Mouse (Mus musculus) intestine, embryonic 15.5 days (tissue): ENCODE data around the gene Slc6a17. TPM values are rescaled to one million over a fixed set of nuclear protein-coding genes. Genes with fewer than 3 reads are reported as not detected.

Experiments used
- ATAC-seq: fragments of 200-750 bp; cut with Nextera tagmentation; 2 replicates; pipeline ENCODE4 v1.8.0; 2017; ENCODE audit warnings: moderate TSS enrichment, moderate library complexity
- H3K27ac ChIP-seq: fragments of 300-500 bp; sonication (generic); 2 replicates; pipeline ENCODE4 v1.5.1; 2015; ENCODE audit warnings: mild to moderate bottlenecking, inconsistent platforms
- H3K27me3 ChIP-seq: fragments of 300-500 bp; sonication (generic); replicated peaks from 2 replicates; pipeline ENCODE4 v1.6.1; 2015; ENCODE audit warnings: inconsistent platforms
- H3K36me3 ChIP-seq: fragments of 300-500 bp; sonication (generic); 2 replicates; pipeline ENCODE4 v1.6.1; 2015; ENCODE audit warnings: inconsistent platforms
- H3K4me1 ChIP-seq: fragments of 300-500 bp; sonication (generic); replicated peaks from 2 replicates; pipeline ENCODE4 v1.6.1; 2015; ENCODE audit warnings: inconsistent platforms
- H3K4me2 ChIP-seq: fragments of 300-500 bp; sonication (generic); replicated peaks from 2 replicates; pipeline ENCODE4 v1.6.1; 2015; ENCODE audit warnings: mild to moderate bottlenecking, inconsistent platforms
- H3K4me3 ChIP-seq: fragments of 300-500 bp; sonication (generic); replicated peaks from 2 replicates; pipeline ENCODE4 v1.5.1; 2015; ENCODE audit warnings: inconsistent platforms
- H3K9ac ChIP-seq: fragments of 300-500 bp; sonication (generic); 2 replicates; pipeline ENCODE4 v1.6.1; 2015; ENCODE audit warnings: inconsistent platforms
- H3K9me3 ChIP-seq: fragments of 300-500 bp; sonication (generic); 2 replicates; pipeline ENCODE4 v1.6.1; 2016; ENCODE audit warnings: inconsistent platforms
- WGBS: fragments of 180-500 bp; shearing (Covaris S2); methylation state at CpG from one replicate; pipeline ENCODE4 v1.1.7; 2015; 5-methylcytosine and 5-hydroxymethylcytosine counted together
- polyA plus RNA-seq: library from polyadenylated mRNA; unstranded; fragments of >200 nt; fragmentation: Nextera tagmentation; extraction: Ambion mirVana; gene quantifications from 2 replicates; pipeline ENCODE4 v1.2.1, GENCODE M21; 2015

The Slc6a17 gene
- polyA plus RNA-seq, 1 experiment from 2014 or later = 1.0 TPM

DNA sequence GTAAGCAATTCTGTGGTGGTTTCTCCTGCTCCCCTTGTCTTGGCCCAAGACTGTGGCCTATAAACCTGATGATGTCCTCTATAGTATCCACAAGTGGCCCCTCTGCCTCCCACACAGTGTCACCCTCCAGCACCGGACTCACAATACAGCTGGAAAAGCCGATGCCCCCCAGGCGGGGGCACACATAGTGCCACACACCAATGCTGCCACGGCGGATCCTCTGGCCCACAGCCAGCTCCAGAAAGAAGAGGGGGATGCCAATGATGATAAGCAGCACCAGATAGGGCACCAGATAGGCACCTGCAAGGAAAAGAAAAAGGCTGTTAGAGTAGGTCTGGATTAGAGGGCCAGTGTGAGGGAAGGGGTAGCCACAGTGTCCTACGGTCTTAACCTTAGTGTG lies 22.3 kb downstream of the Slc6a17 start:
- no peak for ATAC-seq
- no peak overlapping the region for H3K4me2 ChIP-seq
- WGBS = 87% methylated on average over 6 of the region's 6 CpGs
- H3K27me3 ChIP-seq = no peaks in the 10 kb centered on the region
- H3K27ac ChIP-seq = no peak overlapping the region
- no peaks in the 10 kb centered on the region for H3K36me3 ChIP-seq
- H3K4me3 ChIP-seq = no peak overlapping the region
- no peak overlapping the region for H3K9ac ChIP-seq
- peaks cover 12% of the 10 kb centered on the region; the same call in 1 of the 2 replicates for H3K4me1 ChIP-seq
- H3K9me3 ChIP-seq = no peaks in the 10 kb centered on the region; the same call in 1 of the 2 replicates

DNA sequence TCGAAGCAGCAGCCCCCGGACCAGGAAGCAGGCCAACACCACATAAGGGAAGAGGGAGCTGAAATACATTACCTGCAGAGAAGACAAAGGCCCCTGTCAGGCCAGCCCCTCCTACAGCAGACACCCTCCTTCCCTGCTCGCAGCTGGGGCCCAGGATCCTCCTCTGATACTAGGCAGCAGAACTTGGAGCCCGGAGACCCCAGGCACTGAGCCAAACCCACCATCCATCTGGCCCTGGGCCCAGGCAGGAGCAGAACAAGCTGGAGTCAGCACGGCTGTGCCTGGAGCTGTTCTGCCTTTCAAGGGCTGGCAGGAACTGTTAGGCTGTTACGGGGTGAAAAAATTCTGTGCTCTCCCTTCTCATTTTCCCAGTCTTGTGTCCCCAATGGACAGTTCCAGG lies 26.4 kb downstream of the Slc6a17 start:
- Histone ChIP-seq H3K9ac (no peak overlapping the region), H3K4me2 (no peak overlapping the region), H3K4me1 (peaks cover 12% of the 10 kb centered on the region; the same call in 1 of the 2 replicates), H3K9me3 (no peaks in the 10 kb centered on the region), H3K36me3 (no peaks in the 10 kb centered on the region), H3K27me3 (no peaks in the 10 kb centered on the region), H3K27ac (peak overlapping the region; percentile 28; the same call in 1 of the 2 replicates), H3K4me3 (no peak overlapping the region)
- ATAC-seq = peak; percentile 81
- WGBS = 30% methylated on average over 6 of the region's 6 CpGs

DNA sequence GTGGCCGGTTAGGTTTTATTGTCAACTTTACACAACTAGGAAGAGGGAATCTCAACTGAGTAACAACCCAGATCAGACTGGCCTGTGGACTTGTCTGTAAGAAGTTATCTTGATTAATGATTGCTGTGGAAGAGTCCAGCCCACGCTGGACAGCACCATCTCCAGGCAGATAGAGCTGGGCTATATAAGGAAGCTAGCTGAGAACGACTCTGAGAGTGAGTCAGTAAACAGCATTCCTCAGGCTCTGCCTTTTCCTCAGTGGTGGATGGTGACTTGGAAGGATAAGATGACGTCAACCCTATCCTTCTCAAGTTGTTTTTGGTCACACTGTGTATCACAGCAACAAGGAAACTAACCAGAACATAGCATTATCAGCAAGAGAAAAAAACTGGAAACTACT lies 29.2 kb downstream of the Slc6a17 start:
- no peak overlapping the region for H3K27ac ChIP-seq
- no peak overlapping the region for H3K9ac ChIP-seq
- H3K4me2 ChIP-seq = no peak overlapping the region
- H3K36me3 ChIP-seq = no peaks in the 10 kb centered on the region
- H3K4me3 ChIP-seq = no peak overlapping the region
- no peaks in the 10 kb centered on the region for H3K9me3 ChIP-seq
- WGBS = 29% methylated on average over 4 of the region's 4 CpGs
- no peak for ATAC-seq
- H3K4me1 ChIP-seq = peaks cover 12% of the 10 kb centered on the region; the same call in 1 of the 2 replicates
- 0 out of 2 replicates have a peak, but pooled peaks cover 4% of the 10 kb centered on the region for H3K27me3 ChIP-seq

DNA sequence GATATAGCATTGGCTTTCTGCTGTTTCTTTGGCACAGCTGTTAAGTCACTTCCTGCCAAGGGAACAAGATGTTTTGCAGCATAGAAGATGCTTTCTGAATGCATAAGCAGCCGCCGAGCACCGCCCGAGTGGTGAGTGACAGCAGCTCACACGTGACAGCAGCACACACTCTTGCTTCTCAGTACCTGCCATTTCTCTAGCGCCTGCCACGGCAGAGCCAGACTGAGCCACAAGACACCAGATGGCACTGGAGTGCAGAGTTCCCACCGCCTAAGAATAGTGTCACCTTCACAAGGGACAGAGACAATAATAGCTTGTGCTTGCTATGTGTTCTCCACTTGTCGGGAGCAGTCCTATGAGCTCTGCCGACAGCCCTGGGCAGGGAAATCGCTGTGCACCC lies 34.5 kb downstream of the Slc6a17 start:
- H3K27ac ChIP-seq = no peak overlapping the region
- no peaks in the 10 kb centered on the region for H3K36me3 ChIP-seq
- no peak for ATAC-seq
- no peak overlapping the region for H3K4me2 ChIP-seq
- 55% methylated on average over 11 of the region's 11 CpGs for WGBS
- H3K4me1 ChIP-seq = no peaks in the 10 kb centered on the region
- no peaks in the 10 kb centered on the region for H3K9me3 ChIP-seq
- no peak overlapping the region for H3K4me3 ChIP-seq
- H3K9ac ChIP-seq = no peak overlapping the region
- 0 out of 2 replicates have a peak, but pooled peaks cover 4% of the 10 kb centered on the region for H3K27me3 ChIP-seq

DNA sequence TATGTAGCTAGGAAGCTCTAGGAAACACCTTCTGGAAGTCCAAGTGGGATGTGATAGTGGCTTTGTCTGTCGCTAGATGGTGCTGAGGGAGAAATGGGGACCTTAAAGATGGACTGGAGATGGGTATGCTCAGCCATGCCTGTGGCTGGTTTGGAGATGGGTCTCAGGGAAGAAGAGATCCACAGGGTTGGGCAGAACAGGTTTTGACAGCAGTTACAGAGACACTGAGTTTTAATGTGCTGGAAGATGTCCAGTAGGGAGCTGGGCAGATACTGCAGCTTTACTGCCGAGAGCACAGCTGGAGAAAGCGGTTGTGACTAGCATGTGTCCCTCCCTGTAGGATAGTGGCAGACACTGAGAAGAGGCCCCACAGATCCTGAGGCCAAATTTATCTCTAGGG lies 37.2 kb downstream of the Slc6a17 start:
- H3K9ac ChIP-seq = no peak overlapping the region
- no peak for ATAC-seq
- no peaks in the 10 kb centered on the region for H3K4me1 ChIP-seq
- no peaks in the 10 kb centered on the region for H3K36me3 ChIP-seq
- H3K27me3 ChIP-seq = 0 out of 2 replicates have a peak, but pooled peaks cover 4% of the 10 kb centered on the region
- H3K4me2 ChIP-seq = no peak overlapping the region
- no peak overlapping the region for H3K4me3 ChIP-seq
- H3K9me3 ChIP-seq = no peaks in the 10 kb centered on the region
- WGBS = 43% methylated on average over 3 of the region's 3 CpGs
- H3K27ac ChIP-seq = no peak overlapping the region

DNA sequence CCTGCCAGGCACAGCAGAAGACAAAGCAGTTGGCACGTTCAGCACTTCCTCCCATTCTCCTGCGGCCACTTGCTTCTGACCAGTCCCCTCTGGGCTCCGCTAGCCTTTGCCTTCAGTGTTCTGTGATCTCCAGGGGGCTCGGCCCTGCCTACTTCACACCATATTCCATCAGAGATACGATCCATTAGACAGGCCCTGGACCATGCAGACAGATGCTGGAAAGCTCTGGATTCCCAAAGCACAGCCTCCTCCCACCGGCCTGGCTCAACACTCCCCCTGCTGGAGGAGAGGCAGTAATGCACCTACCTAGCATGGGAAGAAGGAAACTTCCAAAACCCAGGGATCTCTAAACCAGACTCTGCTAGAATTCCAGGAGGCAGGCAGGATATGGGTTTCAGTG lies 45.6 kb downstream of the Slc6a17 start:
- Histone ChIP-seq H3K4me3 (no peak overlapping the region), H3K36me3 (no peaks in the 10 kb centered on the region), H3K4me1 (no peaks in the 10 kb centered on the region), H3K4me2 (no peak overlapping the region), H3K9ac (no peak overlapping the region), H3K27ac (no peak overlapping the region), H3K27me3 (no peaks in the 10 kb centered on the region; the same call in 1 of the 2 replicates), H3K9me3 (no peaks in the 10 kb centered on the region)
- ATAC-seq = peak; percentile 43; the same call in 1 of the 2 replicates
- WGBS = 30% methylated on average over 6 of the region's 6 CpGs

DNA sequence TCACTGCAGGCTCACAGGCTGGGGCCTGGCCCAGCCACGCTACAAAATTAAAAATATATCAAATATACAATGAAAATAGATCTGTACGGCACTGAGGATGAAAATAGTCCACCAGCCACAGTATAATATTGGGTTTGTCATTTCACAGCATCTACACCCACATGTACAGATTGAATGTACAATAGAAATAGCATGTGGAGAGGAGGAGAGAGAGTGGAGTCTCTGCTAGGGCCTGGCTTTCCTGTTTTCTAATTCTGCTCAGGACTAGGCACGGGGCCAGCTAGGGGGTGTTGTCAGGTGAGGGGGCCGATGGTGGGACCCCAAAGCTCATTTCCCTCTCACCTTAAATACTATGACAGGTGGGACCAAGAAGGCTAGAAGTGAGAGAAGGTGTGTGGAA lies 48.8 kb downstream of the Slc6a17 start:
- peaks cover 13% of the 10 kb centered on the region for H3K27me3 ChIP-seq
- no peak overlapping the region for H3K4me2 ChIP-seq
- H3K4me3 ChIP-seq = no peak overlapping the region
- no peaks in the 10 kb centered on the region for H3K36me3 ChIP-seq
- no peaks in the 10 kb centered on the region for H3K4me1 ChIP-seq
- WGBS = 70% methylated on average over 4 of the region's 4 CpGs
- no peaks in the 10 kb centered on the region for H3K9me3 ChIP-seq
- no peak for ATAC-seq
- H3K9ac ChIP-seq = no peak overlapping the region
- no peak overlapping the region for H3K27ac ChIP-seq

DNA sequence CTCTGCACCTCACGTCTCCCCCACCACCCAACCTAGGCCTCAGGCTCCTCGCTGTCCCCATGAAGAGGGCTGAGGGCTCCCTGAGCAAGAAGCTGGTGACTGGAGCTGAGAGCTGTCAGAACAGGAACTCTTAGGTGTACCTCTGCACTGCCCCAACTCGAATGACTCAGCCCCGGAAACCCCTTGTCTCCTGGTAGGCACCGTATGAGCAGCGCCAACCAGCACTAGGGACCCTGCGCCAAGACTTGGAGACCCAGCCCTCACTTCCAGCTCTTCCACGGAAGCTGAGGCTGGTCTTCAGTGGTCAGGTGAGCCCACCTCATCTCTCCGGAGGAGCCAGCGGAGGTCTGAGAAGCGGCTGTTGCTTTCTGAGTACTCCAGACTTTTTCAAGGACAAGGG lies 49.7 kb downstream of the Slc6a17 start:
- no peaks in the 10 kb centered on the region for H3K4me1 ChIP-seq
- H3K27ac ChIP-seq = no peak overlapping the region
- peaks cover 16% of the 10 kb centered on the region for H3K27me3 ChIP-seq
- 86% methylated on average over 11 of the region's 11 CpGs for WGBS
- ATAC-seq = no peak
- no peak overlapping the region for H3K4me3 ChIP-seq
- H3K9ac ChIP-seq = no peak overlapping the region
- no peaks in the 10 kb centered on the region for H3K9me3 ChIP-seq
- H3K36me3 ChIP-seq = no peaks in the 10 kb centered on the region
- H3K4me2 ChIP-seq = no peak overlapping the region

DNA sequence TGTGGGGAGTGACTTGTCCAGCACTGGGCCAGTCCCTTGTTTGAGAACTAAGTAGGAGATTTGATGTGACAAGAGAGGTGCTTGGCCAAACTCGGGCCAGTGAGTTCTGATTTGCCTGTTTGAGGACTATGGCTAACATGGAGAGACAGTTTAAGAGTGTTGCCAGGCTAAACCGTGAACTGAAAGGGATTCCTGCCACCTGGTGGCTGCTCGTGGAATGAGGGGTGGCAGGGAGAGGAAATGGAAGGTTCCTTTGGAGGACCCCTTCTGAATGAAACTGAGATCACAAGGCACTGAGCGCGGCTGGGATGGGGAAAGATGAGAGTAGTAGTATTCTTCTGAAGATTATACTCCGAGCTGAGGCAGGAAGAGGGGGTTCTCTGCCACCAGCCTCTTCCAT lies 51.2 kb downstream of the Slc6a17 start:
- no peak overlapping the region for H3K27ac ChIP-seq
- no peaks in the 10 kb centered on the region for H3K4me1 ChIP-seq
- H3K27me3 ChIP-seq = peaks cover 28% of the 10 kb centered on the region
- H3K4me2 ChIP-seq = no peak overlapping the region
- no peak overlapping the region for H3K9ac ChIP-seq
- ATAC-seq = peak; percentile 31; the same call in 1 of the 2 replicates
- WGBS = 12% methylated on average over 6 of the region's 6 CpGs
- H3K4me3 ChIP-seq = no peak overlapping the region
- H3K36me3 ChIP-seq = no peaks in the 10 kb centered on the region
- H3K9me3 ChIP-seq = no peaks in the 10 kb centered on the region

DNA sequence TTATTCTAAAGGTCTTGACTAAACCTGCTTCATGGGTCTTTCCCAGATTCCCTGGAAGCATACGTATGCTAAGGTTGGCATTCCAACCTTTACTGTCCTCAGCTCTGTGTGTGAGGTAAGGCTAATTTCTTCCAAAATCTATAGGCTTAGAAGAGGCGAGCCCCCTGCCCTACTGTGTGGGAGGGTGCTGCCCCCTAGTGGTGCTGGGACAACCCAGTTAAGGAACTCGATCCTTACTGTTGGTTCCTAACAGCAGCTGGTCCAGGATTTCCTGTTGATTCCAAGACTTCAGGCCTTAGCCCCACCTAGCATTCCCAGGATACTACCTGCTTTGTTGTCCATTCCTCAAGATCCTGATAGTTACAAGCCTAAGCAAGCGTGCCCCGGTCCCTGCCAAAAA lies 55.7 kb downstream of the Slc6a17 start:
- no peak overlapping the region for H3K9ac ChIP-seq
- H3K4me3 ChIP-seq = no peak overlapping the region
- H3K27me3 ChIP-seq = peaks cover 72% of the 10 kb centered on the region
- H3K27ac ChIP-seq = no peak overlapping the region
- 16% methylated on average over 5 of the region's 5 CpGs for WGBS
- no peak for ATAC-seq
- peaks cover 22% of the 10 kb centered on the region for H3K4me1 ChIP-seq
- H3K4me2 ChIP-seq = no peak overlapping the region
- no peaks in the 10 kb centered on the region for H3K36me3 ChIP-seq
- no peaks in the 10 kb centered on the region for H3K9me3 ChIP-seq

DNA sequence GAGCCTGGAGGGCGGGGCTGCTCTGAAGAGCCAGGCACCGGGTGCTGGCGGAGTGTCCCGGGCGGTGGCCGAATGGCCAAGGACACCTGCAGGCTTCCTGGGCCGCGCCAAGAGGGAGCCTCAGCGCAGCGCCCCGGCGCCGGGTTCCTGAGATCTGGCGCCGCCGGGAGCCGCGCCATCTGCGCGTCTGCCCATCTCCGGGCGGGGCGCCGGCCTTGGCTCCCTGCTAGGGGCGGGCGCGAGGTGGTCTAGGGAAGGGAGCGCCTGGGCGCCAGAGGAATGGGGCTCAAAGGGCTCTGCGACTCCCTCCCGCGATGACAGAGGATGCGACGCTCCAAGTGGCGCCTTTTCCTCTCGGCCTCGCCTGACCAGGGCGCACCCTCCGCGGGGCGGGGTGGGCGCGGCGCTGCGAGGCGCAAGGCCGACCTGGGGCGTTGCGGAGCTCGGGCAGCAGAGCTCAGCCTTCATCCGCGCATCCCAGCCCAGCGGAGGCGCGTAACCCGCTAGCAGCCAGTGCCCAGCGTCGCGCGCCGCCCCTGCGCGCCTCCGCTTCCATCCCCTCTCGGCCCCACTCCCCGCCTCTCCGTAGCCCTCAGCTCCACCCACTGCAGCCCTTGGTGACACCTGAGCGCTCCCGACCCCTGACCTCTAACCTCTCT lies 57.9 kb downstream of the Slc6a17 start:
- under 1% methylated on average over 62 of the region's 69 CpGs for WGBS
- H3K36me3 ChIP-seq = no peaks in the 10 kb centered on the region
- H3K27me3 ChIP-seq = peaks cover 81% of the 10 kb centered on the region
- peaks cover 22% of the 10 kb centered on the region for H3K4me1 ChIP-seq
- peak overlapping the region; percentile 46 for H3K4me3 ChIP-seq
- peak overlapping the region; percentile 91 for H3K4me2 ChIP-seq
- H3K9ac ChIP-seq = peak overlapping the region; percentile 20; the same call in 1 of the 2 replicates
- ATAC-seq = peak; percentile 72
- H3K27ac ChIP-seq = no peak overlapping the region
- no peaks in the 10 kb centered on the region for H3K9me3 ChIP-seq

DNA sequence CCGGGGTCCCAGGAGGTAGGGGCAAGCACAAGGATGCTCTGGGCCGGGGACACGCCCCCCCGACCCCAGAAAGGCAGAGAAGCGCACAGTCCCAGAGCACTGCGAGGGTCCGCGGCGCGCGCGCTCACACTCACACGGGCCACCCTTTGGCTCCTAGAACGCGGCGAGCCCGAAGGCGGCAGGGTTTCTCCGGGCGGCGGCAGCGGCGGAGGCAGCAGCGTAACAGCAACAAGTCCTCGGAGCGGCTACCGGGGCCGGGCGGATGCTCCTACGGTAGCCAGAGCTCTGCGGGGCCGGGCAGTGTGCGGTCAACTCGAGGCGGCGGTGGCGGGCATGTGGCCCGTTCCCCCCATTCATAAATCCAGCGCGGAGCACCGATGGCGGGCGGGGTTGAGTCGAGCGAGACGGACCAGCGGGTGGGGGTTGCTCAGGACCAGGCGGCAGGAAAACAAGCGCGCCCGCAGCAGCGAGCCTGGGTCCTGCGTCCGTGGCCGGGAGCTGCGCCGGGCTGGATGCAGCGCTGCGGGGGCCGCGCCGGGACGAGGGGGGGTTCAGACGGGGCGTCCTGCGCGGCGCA lies 58.5 kb downstream of the Slc6a17 start, which contains the start of gene Kcnc4:
Gene Kcnc4 (minus strand): TSS at position 357 of the 577 bp plus-strand sequence.
- Histone ChIP-seq H3K4me2 (peak within 1 kb of the TSS; percentile 91), H3K9ac (peak within 1 kb of the TSS; percentile 20; the same call in 1 of the 2 replicates), H3K36me3 (no peaks in the 10 kb centered on the region), H3K27ac (no peak within 1 kb of the TSS), H3K4me1 (peaks cover 22% of the 10 kb centered on the region), H3K27me3 (peaks cover 78% of the 10 kb centered on the region), H3K4me3 (peak within 1 kb of the TSS; percentile 46), H3K9me3 (no peaks in the 10 kb centered on the region)
- WGBS = under 1% methylated on average over 68 of the region's 68 CpGs
- ATAC-seq = peak; percentile 52
